Mouse (Mus musculus): Measurements from ENCODE around the gene Cryga. TPM values are rescaled to one million over a fixed set of nuclear protein-coding genes. Genes with fewer than 3 reads are reported as not detected.

The Cryga gene
- polyA plus RNA-seq, 1 experiment from 2014 or later, result 41.0 TPM

Other genes with a start within 250 kb of the Cryga start
- 10.2 and 11.0 TPM in 2 replicates for gene Plekhm3, start 146.5 kb downstream of the Cryga start, polyA plus RNA-seq (2016; fragmentation: Nextera tagmentation; extraction: Ambion mirVana)
- gene Akr1cl, start 70.6 kb downstream of the Cryga start, polyA plus RNA-seq (2016; fragmentation: Nextera tagmentation; extraction: Ambion mirVana), result 0.50 TPM in 2 replicates
- 16.1 and 29.2 TPM in 2 replicates for gene Cryge, start 52.2 kb downstream of the Cryga start, polyA plus RNA-seq (2016; fragmentation: Nextera tagmentation; extraction: Ambion mirVana)
- gene Crygd, start 39.9 kb downstream of the Cryga start, polyA plus RNA-seq (2016; fragmentation: Nextera tagmentation; extraction: Ambion mirVana), result 4.4 and 6.0 TPM in 2 replicates
- gene Crygc, start 29.7 kb downstream of the Cryga start, polyA plus RNA-seq (2016; fragmentation: Nextera tagmentation; extraction: Ambion mirVana), result 6.9 and 15.0 TPM in 2 replicates
- gene Crygb, start 21.1 kb downstream of the Cryga start, polyA plus RNA-seq (2016; fragmentation: Nextera tagmentation; extraction: Ambion mirVana), result 5.9 and 6.7 TPM in 2 replicates
- not detected in 2 replicates for gene Gm28845, start 16.2 kb upstream of the Cryga start, polyA plus RNA-seq (2016; fragmentation: Nextera tagmentation; extraction: Ambion mirVana)
- 0.19 and 0.42 TPM in 2 replicates for gene D630023F18Rik, start 19.8 kb upstream of the Cryga start, polyA plus RNA-seq (2016; fragmentation: Nextera tagmentation; extraction: Ambion mirVana)
- 175 and 180 TPM in 2 replicates for gene Idh1, start 83.1 kb upstream of the Cryga start, polyA plus RNA-seq (2016; fragmentation: Nextera tagmentation; extraction: Ambion mirVana)
- 14.4 and 15.9 TPM in 2 replicates for gene Pikfyve, start 83.3 kb upstream of the Cryga start, polyA plus RNA-seq (2016; fragmentation: Nextera tagmentation; extraction: Ambion mirVana)
- 0.09 and 0.27 TPM in 2 replicates for gene Pth2r, start 178.7 kb upstream of the Cryga start, polyA plus RNA-seq (2016; fragmentation: Nextera tagmentation; extraction: Ambion mirVana)